Mouse (Mus musculus): ENCODE data around the gene Tcf7l1.

Tcf7l1 gene

DNA sequence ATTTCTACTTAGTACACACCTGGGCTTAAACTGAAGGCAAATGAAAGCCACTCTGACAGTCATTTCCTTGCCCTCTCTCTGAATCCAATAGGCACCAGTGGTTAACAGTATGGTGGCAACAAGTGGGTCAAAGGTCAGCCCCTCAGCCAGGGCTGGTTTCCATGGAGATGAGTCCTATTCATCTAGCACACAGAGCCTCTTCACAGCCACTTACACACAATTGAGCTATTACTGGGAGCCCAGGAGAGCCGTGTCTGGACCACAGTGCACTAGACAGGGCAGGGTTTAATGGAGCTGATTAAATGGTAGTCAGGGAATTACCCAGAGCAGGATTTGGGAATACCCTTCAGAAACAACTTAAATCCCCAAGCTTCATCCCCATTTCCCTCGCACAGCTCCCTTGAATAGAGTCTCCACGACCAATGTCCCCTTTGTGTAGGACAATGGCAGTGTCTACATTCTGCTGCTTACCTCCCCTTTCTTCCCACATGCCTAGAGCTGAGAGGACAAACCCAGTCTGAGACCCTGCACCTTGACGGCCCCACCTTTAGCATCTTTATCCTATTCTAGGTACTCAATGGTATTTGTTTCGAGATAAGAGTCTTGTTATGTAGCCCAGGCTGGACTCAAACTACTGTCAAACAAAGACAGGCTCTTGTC, 89.5 kb downstream of the Tcf7l1 start:
- no peak for DNase-seq (ENCODE audit: low read depth, low spot score)

DNA sequence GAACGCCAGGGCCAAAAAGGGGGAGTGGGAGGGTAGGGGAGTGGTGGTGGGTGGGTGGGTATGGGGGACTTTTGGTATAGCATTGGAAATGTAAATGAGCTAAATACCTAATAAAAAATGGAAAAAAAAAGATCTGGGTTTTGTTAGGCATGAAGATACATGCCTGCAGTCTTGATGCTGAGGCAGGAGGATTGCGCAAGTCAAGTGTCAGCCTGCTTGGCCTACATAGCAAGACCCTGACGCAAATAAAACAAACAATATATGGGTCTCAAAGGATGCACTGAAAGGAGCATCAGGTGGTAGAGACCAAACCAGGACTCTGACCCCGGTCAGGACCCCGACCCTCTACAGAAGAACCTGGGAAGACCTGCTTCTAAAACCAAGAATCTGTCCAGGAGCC, 90.5 kb downstream of the Tcf7l1 start:
- DNase-seq (ENCODE audit: low read depth, low spot score), result no peak

GRCm38 (mm10) chr6:72696601-72697335, 92.3 kb downstream of the Tcf7l1 start:
- DNase-seq (ENCODE audit: low read depth, low spot score), result no peak

DNA sequence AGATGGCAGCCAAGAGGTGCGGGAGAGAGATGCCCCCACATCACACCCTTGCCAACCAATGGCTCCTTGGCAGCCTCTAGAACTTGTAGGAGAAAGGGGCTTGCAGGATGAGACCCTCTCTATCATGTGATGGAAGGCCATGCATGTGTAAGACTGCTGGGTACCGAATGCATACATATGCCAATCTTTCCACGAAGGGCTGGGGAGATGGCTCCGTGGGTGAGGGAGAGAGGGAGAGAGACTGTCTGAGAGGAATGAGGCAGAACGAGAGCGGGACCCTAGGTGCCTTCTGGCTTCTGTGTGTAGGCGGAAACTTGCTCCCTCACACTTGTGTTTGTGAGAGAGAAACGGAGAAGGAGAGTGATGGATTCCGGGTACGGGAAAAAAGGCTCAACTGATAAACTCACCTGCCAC, 94.3 kb downstream of the Tcf7l1 start:
- no peak for DNase-seq (ENCODE audit: low read depth, low spot score)

DNA sequence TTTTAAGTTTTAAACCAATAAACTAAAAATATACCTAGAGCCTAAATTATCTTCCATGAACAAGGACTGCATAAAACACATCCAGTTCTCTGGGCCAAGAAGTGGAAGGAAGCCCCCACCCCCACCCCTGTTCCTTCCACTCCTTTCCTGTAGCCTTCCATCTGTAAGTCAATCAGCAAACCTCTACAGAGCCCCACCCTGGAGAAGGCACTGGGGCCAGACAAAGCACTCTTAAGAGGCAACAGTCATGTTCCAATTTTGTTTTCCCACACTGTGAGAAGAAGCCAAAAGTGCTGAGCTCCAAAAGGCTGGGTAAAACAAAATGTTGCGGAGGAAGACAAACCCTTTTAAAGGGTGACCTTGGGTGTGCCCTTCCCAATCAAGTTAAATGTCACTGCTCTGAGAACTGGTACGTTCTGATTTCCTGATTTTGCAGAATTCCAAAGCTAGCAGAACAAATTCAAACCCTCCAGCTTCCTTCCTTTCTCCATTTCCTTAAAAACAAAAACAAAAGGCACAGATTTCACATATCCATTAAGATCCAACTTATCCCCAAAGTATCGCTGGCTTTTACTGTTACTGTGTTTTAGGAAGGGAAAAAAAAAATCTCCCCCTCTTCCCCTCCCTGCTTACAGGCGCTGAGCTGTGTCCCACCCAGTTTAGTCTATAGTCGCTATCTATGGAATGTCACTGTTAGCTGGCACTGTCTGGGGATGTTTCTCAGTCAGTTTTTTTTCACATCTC, 94.8 kb downstream of the Tcf7l1 start:
- DNase-seq (ENCODE audit: low read depth, low spot score), result no peak

- DNase-seq (ENCODE audit: low read depth, low spot score), result no peak
Measured at GRCm38 (mm10) chr6:72692469-72692868, 96.6 kb downstream of the Tcf7l1 start.

GRCm38 (mm10) chr6:72691549-72691948, 97.5 kb downstream of the Tcf7l1 start:
- no peak for DNase-seq (ENCODE audit: low read depth, low spot score)

DNA sequence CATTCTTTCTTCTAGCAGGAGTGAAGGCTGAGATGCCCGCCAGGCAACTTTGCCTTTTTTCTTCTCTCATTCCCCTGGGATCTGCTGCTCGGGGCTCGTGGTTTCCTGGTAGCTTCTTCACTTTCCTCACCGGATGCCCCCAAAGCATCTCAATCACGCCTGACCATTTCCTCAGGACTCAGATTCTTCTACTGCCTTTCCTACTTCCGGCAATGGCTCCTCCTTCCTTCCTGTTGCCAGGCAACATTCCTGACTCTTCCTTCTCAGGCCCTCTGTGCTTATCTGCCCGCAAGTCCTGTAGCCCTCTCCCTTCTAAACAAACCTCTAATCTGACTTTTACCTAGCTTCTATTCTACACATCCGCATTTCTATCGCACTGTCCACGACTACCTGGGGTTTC, 98.5 kb downstream of the Tcf7l1 start:
- DNase-seq (ENCODE audit: low read depth, low spot score), result no peak

GRCm38 (mm10) chr6:72690001-72690400, 99.1 kb downstream of the Tcf7l1 start:
- no peak for DNase-seq (ENCODE audit: low read depth, low spot score)

- no peak for DNase-seq (ENCODE audit: low read depth, low spot score)
Measured at GRCm38 (mm10) chr6:72689046-72689445, 100.0 kb downstream of the Tcf7l1 start.

GRCm38 (mm10) chr6:72685165-72685564, 103.9 kb downstream of the Tcf7l1 start:
- no peak for DNase-seq (ENCODE audit: low read depth, low spot score)

- no peak for DNase-seq (ENCODE audit: low read depth, low spot score)
Measured at GRCm38 (mm10) chr6:72684260-72684805, 104.7 kb downstream of the Tcf7l1 start.

GRCm38 (mm10) chr6:72682238-72682637, 106.8 kb downstream of the Tcf7l1 start:
- no peak for DNase-seq (ENCODE audit: low read depth, low spot score)

DNA sequence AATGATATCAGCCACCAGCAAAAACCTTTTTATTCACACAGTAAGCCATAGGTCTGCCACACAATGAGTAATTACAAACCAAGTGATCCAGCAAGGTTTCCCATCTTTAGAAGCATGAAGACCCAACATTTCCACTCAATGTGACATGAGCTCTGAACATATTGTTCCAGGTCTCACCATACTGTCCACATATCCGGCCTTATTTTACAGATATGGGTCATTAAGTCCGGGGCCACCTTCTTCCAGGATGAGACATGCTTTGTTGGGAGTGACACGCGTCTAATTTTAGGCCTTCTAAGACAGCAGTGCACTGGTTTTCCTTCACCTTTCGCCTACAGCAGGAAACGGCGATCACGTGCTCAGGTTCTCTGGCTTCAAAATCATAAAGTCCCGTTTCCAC, 108.1 kb downstream of the Tcf7l1 start:
- no peak for DNase-seq (ENCODE audit: low read depth, low spot score)

DNA sequence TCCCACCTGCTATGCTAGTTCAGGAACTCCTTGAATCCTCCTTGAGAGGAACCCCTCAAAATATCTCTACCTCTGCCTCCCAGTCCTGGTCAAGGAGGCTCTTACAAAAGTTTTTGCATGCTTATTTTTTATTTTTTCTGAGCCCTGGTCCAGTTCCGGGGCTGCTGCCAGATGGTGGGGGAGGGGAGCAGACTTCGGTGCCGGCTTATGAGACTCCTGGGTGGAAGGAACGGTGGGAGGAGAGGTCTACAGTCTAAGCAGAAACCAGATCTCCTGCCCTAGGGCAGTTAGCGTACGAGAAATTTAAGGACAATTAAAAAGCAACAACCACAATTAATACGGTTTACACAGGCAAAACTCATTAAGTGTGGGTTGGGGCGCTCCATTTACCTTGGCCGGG, 110.4 kb downstream of the Tcf7l1 start:
- peak; percentile 72 for DNase-seq (ENCODE audit: low read depth, low spot score)

GRCm38 (mm10) chr6:72677510-72678220, 111.4 kb downstream of the Tcf7l1 start:
- peak; percentile 81 for DNase-seq (ENCODE audit: low read depth, low spot score)

DNA sequence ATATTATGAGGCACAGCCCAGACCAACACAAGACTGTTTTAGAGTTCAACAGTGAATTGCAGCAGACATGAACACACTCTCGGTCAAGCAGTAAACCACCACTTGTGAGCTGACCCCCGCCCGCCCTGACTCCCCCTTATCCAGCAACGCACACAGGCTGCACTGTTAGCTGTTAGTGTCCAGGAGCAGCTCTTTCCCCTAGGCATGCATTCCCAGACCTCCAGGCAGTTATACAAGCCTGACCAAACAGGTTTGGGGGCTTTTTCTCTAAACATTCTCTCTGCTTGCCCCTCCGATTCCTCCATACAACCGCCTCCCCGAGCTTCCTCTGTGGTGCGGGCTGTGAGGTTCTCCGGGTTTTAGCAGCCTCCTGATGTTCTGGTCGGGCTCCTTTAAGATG, 112.0 kb downstream of the Tcf7l1 start:
- DNase-seq (ENCODE audit: low read depth, low spot score), result no peak

DNA sequence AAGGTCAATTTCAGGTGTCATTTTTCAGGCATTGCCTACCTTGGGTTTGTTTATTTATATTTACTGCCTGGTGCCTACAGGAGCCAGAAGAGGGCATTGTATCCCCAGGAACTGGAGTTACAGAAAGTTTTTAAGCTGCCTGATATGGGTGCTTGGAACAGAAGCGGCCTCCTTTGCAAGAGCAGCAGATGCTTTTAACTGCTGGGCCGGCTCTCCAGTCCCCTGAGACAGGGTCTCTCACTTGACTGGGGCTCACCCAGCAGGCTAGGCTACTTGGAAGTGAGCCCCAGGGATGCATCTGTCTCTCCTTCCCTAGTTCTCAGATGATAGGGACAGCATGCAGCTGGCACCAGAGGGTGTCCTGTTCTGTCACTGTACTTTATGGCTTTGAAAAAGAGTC, 112.7 kb downstream of the Tcf7l1 start:
- DNase-seq (ENCODE audit: low read depth, low spot score), result no peak

GRCm38 (mm10) chr6:72673751-72674150, 115.3 kb downstream of the Tcf7l1 start:
- DNase-seq (ENCODE audit: low read depth, low spot score), result no peak

GRCm38 (mm10) chr6:72671129-72671528, 117.9 kb downstream of the Tcf7l1 start:
- DNase-seq (ENCODE audit: low read depth, low spot score), result no peak

DNA sequence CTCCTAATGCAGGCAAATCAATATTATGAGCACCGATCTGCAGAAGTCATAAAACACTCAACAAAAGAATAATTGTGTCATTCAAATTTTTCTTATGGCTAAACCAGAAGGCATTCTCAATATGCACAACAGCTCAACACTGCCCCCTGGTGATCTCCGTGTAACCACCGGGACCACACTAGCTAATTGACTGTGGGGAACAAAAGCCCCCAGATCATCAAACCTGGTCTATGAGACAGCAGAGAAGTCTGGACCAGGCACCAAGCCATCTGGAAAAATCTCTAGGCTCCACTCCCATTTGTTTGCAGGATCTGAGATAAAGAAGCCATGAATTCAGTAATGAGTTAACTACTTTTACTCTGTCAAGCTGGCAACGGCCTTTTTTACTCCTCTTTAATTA, 122.0 kb downstream of the Tcf7l1 start:
- peak; percentile 65 for DNase-seq (ENCODE audit: low read depth, low spot score)

- no peak for DNase-seq (ENCODE audit: low read depth, low spot score)
Measured at GRCm38 (mm10) chr6:72664290-72664689, 124.8 kb downstream of the Tcf7l1 start.
